Mouse (Mus musculus) lung, embryonic 15.5 days (tissue): ENCODE results near the gene Hes7. TPM values are rescaled to one million over a fixed set of nuclear protein-coding genes. Genes with fewer than 3 reads are reported as not detected.

Source experiments
- ATAC-seq: fragments of 200-750 bp; cut with Nextera tagmentation; 2 replicates; pipeline ENCODE4 v1.8.0; 2017; ENCODE audit warnings: moderate number of reproducible peaks, borderline replicate concordance; ENCODE audit not compliant: low FRiP score, low TSS enrichment; ENCODE audit errors: extremely low read depth
- H3K27ac ChIP-seq: fragments of 300-500 bp; sonication (generic); 2 replicates; pipeline ENCODE4 v1.5.1; 2015; ENCODE audit warnings: moderate library complexity, mild to moderate bottlenecking, inconsistent platforms
- H3K27me3 ChIP-seq: fragments of 300-500 bp; sonication (generic); 2 replicates; pipeline ENCODE4 v1.6.1; 2015; ENCODE audit warnings: inconsistent platforms
- H3K36me3 ChIP-seq: fragments of 300-500 bp; sonication (generic); 2 replicates; pipeline ENCODE4 v1.6.1; 2015; ENCODE audit warnings: inconsistent platforms
- H3K4me1 ChIP-seq: fragments of 300-500 bp; sonication (generic); 2 replicates; pipeline ENCODE4 v1.6.1; 2015; ENCODE audit warnings: inconsistent platforms
- H3K4me2 ChIP-seq: fragments of 300-500 bp; sonication (generic); 2 replicates; pipeline ENCODE4 v1.6.1; 2015; ENCODE audit warnings: inconsistent platforms, mild to moderate bottlenecking, moderate library complexity
- H3K4me3 ChIP-seq: fragments of 300-500 bp; sonication (generic); 2 replicates; pipeline ENCODE4 v1.5.1; 2015; ENCODE audit warnings: mild to moderate bottlenecking, inconsistent platforms
- H3K9ac ChIP-seq: fragments of 300-500 bp; sonication (generic); 2 replicates; pipeline ENCODE4 v1.6.1; 2015; ENCODE audit warnings: inconsistent platforms
- H3K9me3 ChIP-seq: fragments of 300-500 bp; sonication (generic); 2 replicates; pipeline ENCODE4 v1.6.1; 2016; ENCODE audit warnings: inconsistent platforms
- WGBS: fragments of 180-500 bp; shearing (Covaris S2); methylation state at CpG from one replicate; pipeline ENCODE4 v1.1.7; 2015; 5-methylcytosine and 5-hydroxymethylcytosine counted together
- polyA plus RNA-seq: library from polyadenylated mRNA; unstranded; fragments of >200 nt; fragmentation: Nextera tagmentation; extraction: Ambion mirVana; gene quantifications from 2 replicates; pipeline ENCODE4 v1.2.1, GENCODE M21; 2015

The Hes7 gene
- polyA plus RNA-seq, 1 experiment from 2014 or later, result 0.60 TPM

DNA sequence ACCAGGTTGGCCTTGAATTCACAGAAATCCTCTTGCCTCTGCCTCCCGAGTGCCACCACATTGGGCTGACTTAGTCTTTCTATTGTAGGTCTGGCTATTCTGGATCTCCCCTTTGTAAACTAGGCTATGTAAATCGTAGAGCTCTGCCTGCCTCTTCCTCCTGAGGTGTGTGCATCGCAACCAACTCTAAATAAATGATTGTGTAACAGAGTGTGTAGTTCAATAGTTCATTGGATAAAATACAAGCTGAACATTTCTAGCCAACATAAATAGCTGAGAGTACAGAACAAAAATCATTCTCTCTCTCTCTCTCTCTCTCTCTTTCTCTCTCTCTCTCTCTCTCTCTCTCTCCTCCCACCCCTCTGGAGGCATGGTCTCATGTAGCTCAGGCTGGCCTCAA is 5.6 kb upstream of the Hes7 start:
- 69% methylated on average over 3 of the region's 3 CpGs for WGBS
- no peaks in the 10 kb centered on the region for H3K9me3 ChIP-seq
- no peak for ATAC-seq

GRCm38 (mm10) chr11:69116843-69117242 is 3.4 kb upstream of the Hes7 start:
- H3K36me3 ChIP-seq, result no peaks in the 10 kb centered on the region
- WGBS, result 51% methylated on average over 5 of the region's 5 CpGs
- no peak for ATAC-seq
- H3K4me1 ChIP-seq, result peaks cover 41% of the 10 kb centered on the region
- H3K9ac ChIP-seq, result no peak overlapping the region
- no peak overlapping the region for H3K27ac ChIP-seq
- peak overlapping the region; percentile 66; the same call in 1 of the 2 replicates for H3K4me3 ChIP-seq
- no peaks in the 10 kb centered on the region for H3K27me3 ChIP-seq
- peak overlapping the region; percentile 94 for H3K4me2 ChIP-seq
- H3K9me3 ChIP-seq, result no peaks in the 10 kb centered on the region

More for the DNA sequence above, 5.6 kb upstream of the Hes7 start:
- Histone ChIP-seq H3K27me3 (no peaks in the 10 kb centered on the region), H3K27ac (no peak overlapping the region), H3K9ac (no peak overlapping the region), H3K4me3 (no peak overlapping the region), H3K4me2 (no peak overlapping the region), H3K36me3 (peaks cover 1% of the 10 kb centered on the region), H3K4me1 (peaks cover 32% of the 10 kb centered on the region)

DNA sequence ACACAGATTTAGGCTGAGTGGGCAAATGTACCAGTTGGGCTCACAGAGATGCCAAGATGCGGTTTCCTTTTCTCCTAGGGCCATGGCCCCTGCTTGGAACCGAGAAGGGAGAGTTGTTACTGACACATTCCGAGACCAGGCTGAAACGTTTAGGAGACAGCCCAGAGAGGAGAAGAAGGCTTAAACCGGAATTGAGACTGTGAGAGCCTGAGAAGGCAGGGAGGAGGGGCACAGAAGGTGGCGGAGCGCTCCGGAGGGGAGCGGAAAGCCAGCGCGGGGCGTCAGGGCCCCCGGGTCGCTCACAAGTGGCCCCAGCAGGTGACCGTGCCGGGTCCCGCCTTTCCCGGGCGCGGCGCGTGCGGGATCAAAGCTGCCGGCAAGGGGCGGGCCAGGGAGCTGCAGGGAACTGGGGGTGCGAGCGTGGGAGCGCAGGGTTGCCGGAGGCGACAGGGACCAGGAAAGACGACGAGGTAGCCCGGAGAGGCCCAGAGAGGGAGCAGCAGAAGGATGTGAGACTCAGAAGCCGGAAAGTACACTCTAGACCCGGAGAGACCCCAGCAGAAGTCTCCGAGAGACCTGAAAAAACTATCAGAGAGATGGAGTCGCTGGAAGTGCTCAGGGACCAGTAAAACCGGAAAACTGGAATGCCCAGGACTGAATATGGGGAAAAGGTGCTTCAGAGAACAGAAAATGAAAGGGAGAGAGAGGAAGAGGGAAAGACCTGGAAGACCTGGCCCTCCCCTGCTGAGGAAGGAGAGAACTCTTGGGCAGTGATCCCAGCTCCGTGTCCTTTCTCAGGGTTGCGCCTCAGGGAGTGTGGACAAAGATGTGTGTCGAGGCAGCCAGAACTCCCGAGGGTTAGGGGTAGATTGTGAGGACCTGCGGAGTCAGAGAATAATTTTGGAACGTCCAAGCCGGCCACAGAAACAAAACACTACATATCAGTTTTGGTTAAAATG is 2.2 kb upstream of the Hes7 start:
- H3K9me3 ChIP-seq, result no peaks in the 10 kb centered on the region
- peak overlapping the region; percentile 59 for H3K9ac ChIP-seq
- H3K4me3 ChIP-seq, result peak overlapping the region; percentile 66
- H3K27ac ChIP-seq, result peak overlapping the region; percentile 89
- no peaks in the 10 kb centered on the region for H3K36me3 ChIP-seq
- no peak for ATAC-seq
- H3K27me3 ChIP-seq, result no peaks in the 10 kb centered on the region
- peak overlapping the region; percentile 94 for H3K4me2 ChIP-seq
- H3K4me1 ChIP-seq, result peaks cover 38% of the 10 kb centered on the region
- WGBS, result under 1% methylated on average over 45 of the region's 45 CpGs

GRCm38 (mm10) chr11:69118765-69119164 is 1.4 kb upstream of the Hes7 start:
- Histone ChIP-seq H3K9ac (peak overlapping the region; percentile 59), H3K27ac (no peak overlapping the region)
- no peak for ATAC-seq

GRCm38 (mm10) chr11:69119446-69120155 is 603 bp upstream of the Hes7 start:
- Histone ChIP-seq H3K4me2 (peak overlapping the region; percentile 94), H3K9ac (peak overlapping the region; percentile 3; the same call in 1 of the 2 replicates)
- WGBS, result 37% methylated on average over 14 of the region's 14 CpGs

More at GRCm38 (mm10) chr11:69118765-69119164, 1.4 kb upstream of the Hes7 start:
- Histone ChIP-seq H3K4me3 (peak overlapping the region; percentile 66), H3K36me3 (no peaks in the 10 kb centered on the region), H3K4me2 (peak overlapping the region; percentile 94), H3K9me3 (no peaks in the 10 kb centered on the region), H3K27me3 (no peaks in the 10 kb centered on the region), H3K4me1 (peaks cover 40% of the 10 kb centered on the region)
- 0% methylated on average over 15 of the region's 15 CpGs for WGBS

DNA sequence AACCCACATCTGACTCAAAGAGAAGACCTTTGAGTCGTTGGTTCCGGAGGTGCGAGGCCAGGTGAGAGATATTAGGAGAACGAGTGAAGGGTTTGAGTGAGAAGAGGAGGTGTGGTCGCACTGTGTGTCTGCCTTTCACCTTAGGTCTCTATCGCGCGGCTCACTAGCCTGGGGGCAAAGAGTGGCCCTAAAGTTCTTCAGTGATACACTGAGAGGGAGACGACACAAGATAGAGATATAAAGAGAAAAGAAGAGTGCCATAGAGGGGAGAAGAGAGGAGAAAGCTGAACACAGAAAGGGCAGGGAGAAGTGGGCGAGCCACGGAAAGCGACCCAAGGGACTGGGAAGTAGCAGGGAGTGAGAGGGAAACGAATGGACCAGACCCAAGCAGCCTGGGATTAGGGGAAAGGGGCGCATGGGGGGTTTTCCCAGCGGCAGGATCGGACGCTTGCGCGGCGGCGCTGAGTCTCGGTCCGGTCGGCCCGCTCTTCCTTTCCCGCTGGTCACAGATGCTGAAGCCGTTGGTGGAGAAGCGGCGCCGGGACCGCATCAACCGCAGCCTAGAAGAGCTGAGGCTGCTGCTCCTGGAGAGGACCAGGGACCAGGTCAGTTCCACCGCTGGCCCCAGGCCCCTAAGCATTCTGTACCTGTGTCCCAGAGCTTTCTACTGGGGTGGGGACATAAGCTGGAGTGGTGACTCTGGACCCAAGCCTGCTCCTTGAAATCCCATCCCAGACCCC is 967 bp downstream of the Hes7 start:
- Histone ChIP-seq H3K9me3 (no peaks in the 10 kb centered on the region), H3K4me1 (peaks cover 48% of the 10 kb centered on the region), H3K27me3 (no peaks in the 10 kb centered on the region), H3K27ac (peak overlapping the region; percentile 98), H3K36me3 (no peaks in the 10 kb centered on the region), H3K4me3 (peak overlapping the region; percentile 80), H3K9ac (peak overlapping the region; percentile 78), H3K4me2 (peak overlapping the region; percentile 94)
- no peak for ATAC-seq
- WGBS, result under 1% methylated on average over 32 of the region's 33 CpGs

More at GRCm38 (mm10) chr11:69119446-69120155, 603 bp upstream of the Hes7 start:
- no peaks in the 10 kb centered on the region for H3K36me3 ChIP-seq
- no peaks in the 10 kb centered on the region for H3K9me3 ChIP-seq
- H3K4me3 ChIP-seq, result peak overlapping the region; percentile 80
- ATAC-seq, result no peak
- no peaks in the 10 kb centered on the region for H3K27me3 ChIP-seq
- no peak overlapping the region for H3K27ac ChIP-seq
- H3K4me1 ChIP-seq, result peaks cover 40% of the 10 kb centered on the region

- Histone ChIP-seq H3K4me2 (peak overlapping the region; percentile 94), H3K9me3 (no peaks in the 10 kb centered on the region), H3K4me1 (peaks cover 52% of the 10 kb centered on the region), H3K27me3 (no peaks in the 10 kb centered on the region), H3K27ac (peak overlapping the region; percentile 98), H3K36me3 (no peaks in the 10 kb centered on the region), H3K4me3 (peak overlapping the region; percentile 80), H3K9ac (peak overlapping the region; percentile 78)
- no peak; the same call in 1 of the 2 replicates for ATAC-seq
- under 1% methylated on average over 31 of the region's 32 CpGs for WGBS
These were observed 1.6 kb downstream of the Hes7 start for GRCm38 (mm10) chr11:69121741-69122335.

DNA sequence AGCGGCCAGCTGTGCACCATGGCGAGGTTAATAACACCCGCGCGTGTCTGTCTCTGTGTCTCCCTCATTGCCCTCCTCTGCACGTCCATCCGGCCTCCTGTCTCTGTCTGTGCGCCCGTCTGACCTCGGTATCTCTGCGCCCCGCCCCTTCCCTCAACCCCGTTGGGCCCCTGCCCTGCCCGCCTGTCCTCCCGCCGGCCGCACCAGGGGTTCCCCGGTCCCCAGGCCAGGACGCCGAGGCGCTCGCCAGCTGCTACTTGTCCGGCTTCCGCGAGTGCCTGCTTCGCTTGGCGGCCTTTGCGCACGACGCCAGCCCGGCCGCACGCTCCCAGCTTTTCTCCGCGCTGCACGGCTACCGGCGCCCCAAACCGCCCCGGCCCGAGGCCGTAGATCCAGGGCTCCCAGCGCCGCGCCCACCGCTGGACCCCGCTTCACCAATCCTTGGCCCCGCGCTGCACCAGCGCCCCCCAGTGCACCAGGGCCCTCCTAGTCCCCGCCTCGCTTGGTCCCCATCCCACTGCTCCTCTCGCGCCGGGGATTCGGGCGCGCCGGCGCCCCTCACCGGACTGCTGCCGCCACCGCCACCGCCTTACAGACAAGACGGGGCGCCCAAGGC is 2.2 kb downstream of the Hes7 start, which contains the start of gene 9130213A22Rik:
Gene 9130213A22Rik, minus strand, starts transcription at position 254 of the 616 bp plus-strand sequence.
- H3K27ac ChIP-seq, result peak within 1 kb of the TSS; percentile 98
- peak within 1 kb of the TSS; percentile 94 for H3K4me2 ChIP-seq
- peaks cover 47% of the 10 kb centered on the region for H3K4me1 ChIP-seq
- H3K9ac ChIP-seq, result peak within 1 kb of the TSS; percentile 78
- no peaks in the 10 kb centered on the region for H3K9me3 ChIP-seq
- ATAC-seq, result peak; percentile 72
- H3K36me3 ChIP-seq, result no peaks in the 10 kb centered on the region
- H3K4me3 ChIP-seq, result peak within 1 kb of the TSS; percentile 80
- H3K27me3 ChIP-seq, result no peaks in the 10 kb centered on the region
- WGBS, result under 1% methylated on average over 65 of the region's 66 CpGs

DNA sequence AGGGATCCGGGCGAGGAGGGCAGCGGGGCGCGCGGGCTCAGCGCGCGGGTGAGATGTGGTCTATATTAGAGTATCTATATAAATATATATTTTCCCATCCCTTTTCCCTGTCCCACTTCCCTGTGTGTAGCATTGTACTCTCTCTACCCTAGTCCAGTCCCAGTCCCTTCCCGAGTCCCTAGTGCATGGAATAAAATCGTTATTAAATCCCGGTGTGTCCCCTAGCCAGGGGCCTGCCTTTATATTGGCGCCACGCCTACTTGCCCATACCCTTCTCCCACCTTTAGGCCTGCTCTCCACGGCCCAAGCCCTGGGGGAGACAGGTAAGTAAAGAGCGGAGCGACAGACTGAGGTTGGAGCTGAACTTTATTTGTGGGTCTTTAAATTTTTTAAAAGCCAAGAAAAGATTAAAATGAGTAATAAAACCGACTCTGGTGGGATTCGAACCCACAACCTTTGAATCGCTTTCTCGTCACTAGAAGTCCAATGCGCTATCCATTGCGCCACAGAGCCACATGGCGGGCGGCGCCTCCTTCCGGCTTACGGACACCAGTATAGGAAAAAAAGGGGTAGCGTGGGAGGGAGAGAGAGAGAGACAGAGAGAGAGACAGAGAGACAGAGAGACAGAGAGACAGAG is 3.0 kb downstream of the Hes7 start:
- peak; percentile 1 for ATAC-seq
- Histone ChIP-seq H3K9ac (peak overlapping the region; percentile 78), H3K36me3 (no peaks in the 10 kb centered on the region), H3K9me3 (no peaks in the 10 kb centered on the region), H3K4me1 (peaks cover 44% of the 10 kb centered on the region), H3K4me3 (peak overlapping the region; percentile 80), H3K4me2 (peak overlapping the region; percentile 94), H3K27me3 (peaks cover 3% of the 10 kb centered on the region; the same call in 1 of the 2 replicates), H3K27ac (peak overlapping the region; percentile 98)
- WGBS, result 2% methylated on average over 29 of the region's 29 CpGs

- Histone ChIP-seq H3K4me3 (peak overlapping the region; percentile 80), H3K36me3 (no peaks in the 10 kb centered on the region), H3K4me1 (peaks cover 42% of the 10 kb centered on the region), H3K9me3 (no peaks in the 10 kb centered on the region), H3K27me3 (peaks cover 4% of the 10 kb centered on the region; the same call in 1 of the 2 replicates), H3K27ac (peak overlapping the region; percentile 80), H3K4me2 (peak overlapping the region; percentile 94), H3K9ac (peak overlapping the region; percentile 49)
- under 1% methylated on average over 31 of the region's 31 CpGs for WGBS
- peak; percentile 48 for ATAC-seq
These were observed 3.7 kb downstream of the Hes7 start for GRCm38 (mm10) chr11:69123693-69124497.
